Mouse (Mus musculus) small intestine, adult 2 months (tissue): ENCODE measurements around the gene Col9a2.

Experiments
- CTCF ChIP-seq: fragments of 200-500 bp; IDR thresholded peaks from 2 replicates; pipeline ENCODE4 v1.5.1; 2012; ENCODE audit warnings: low read depth, mild to moderate bottlenecking, control low read depth, inconsistent platforms, low read length, moderate library complexity, mixed read lengths; ENCODE audit not compliant: insufficient replicate concordance, insufficient read length; ENCODE audit errors: extremely low read depth
- POLR2A ChIP-seq: fragments of 200-500 bp; IDR thresholded peaks from 2 replicates; pipeline ENCODE4 v1.6.1; 2012; ENCODE audit warnings: low read depth, mild to moderate bottlenecking, control low read depth, inconsistent platforms, low read length, moderate library complexity

DNA sequence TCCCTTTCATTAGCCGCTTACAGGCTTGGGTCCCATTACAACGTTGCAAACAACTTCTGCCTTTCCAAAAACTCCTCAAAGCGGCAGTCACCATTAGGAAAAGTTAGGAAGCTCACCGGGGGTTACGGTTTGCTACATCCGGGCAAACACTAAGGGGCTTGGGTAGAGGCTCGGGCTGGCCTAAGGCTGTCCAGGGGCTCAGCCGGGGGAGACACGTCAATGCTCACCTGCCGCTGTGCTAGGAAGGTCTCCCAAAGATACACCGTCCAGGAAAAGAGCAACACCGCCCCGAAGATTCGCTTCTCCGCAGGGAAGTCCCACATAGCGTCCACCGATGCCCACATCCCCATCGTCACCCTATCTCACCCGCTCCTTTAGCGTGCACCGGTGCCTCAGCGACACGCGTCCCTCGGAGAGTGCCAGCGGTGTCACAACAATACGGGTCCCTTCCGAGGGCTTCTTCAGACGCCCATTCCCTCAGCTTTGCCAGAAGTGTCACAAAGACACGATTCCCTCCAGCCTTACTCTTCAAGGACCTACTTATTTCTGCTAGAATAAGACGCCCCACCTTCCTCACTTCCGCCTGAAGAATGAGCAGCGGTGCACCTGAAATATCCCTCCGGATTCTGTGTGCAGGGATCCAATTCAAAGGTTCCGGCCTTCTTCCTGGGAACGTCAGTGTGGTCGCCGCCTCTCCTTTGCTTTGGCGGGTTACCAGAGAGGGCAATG is 58.6 kb downstream of the Col9a2 start, which contains the start of gene Zmpste24:
- TF ChIP-seq CTCF (no peak), POLR2A (no peak)
